Mouse (Mus musculus): Measurements from ENCODE around the gene Csnk2a1.
"Not testable (repeated sequence)": the region's sequence is repeated elsewhere in the genome, so short reads cannot be mapped to it uniquely, and the experiment has no call there.

Csnk2a1 gene

GRCm38 (mm10) chr2:152240580-152240979 is 13.9 kb downstream of the Csnk2a1 start:
- no peak for DNase-seq

- DNase-seq, result no peak
Observed at GRCm38 (mm10) chr2:152247213-152247612, 20.6 kb downstream of the Csnk2a1 start.

GRCm38 (mm10) chr2:152250511-152250910 is 23.9 kb downstream of the Csnk2a1 start:
- DNase-seq, result no peak

GRCm38 (mm10) chr2:152259739-152260138 is 33.1 kb downstream of the Csnk2a1 start:
- no peak for DNase-seq

GRCm38 (mm10) chr2:152273639-152274038 is 47.0 kb downstream of the Csnk2a1 start:
- no peak for DNase-seq

- peak; percentile 30 for DNase-seq
Observed at GRCm38 (mm10) chr2:152281407-152281806, 54.8 kb downstream of the Csnk2a1 start.

GRCm38 (mm10) chr2:152287560-152287959 is 60.9 kb downstream of the Csnk2a1 start:
- no peak for DNase-seq

GRCm38 (mm10) chr2:152288046-152288445 is 61.4 kb downstream of the Csnk2a1 start:
- no peak for DNase-seq

- DNase-seq, result not testable (repeated sequence)
Observed at GRCm38 (mm10) chr2:152289623-152290022, 63.0 kb downstream of the Csnk2a1 start.

GRCm38 (mm10) chr2:152292475-152292874 is 65.8 kb downstream of the Csnk2a1 start:
- no peak for DNase-seq

GRCm38 (mm10) chr2:152293179-152293726 is 66.6 kb downstream of the Csnk2a1 start:
- no peak for DNase-seq

- peak; percentile 95 for DNase-seq
Observed at GRCm38 (mm10) chr2:152293727-152294475, 67.3 kb downstream of the Csnk2a1 start, which contains the start of gene Tbc1d20. Gene Tbc1d20, plus strand, starts transcription at chr2:152293828.

- no peak for DNase-seq
Observed at GRCm38 (mm10) chr2:152294541-152294940, 67.9 kb downstream of the Csnk2a1 start.

GRCm38 (mm10) chr2:152302862-152303261 is 76.2 kb downstream of the Csnk2a1 start:
- no peak for DNase-seq

- DNase-seq, result no peak
Observed at GRCm38 (mm10) chr2:152303781-152304180, 77.1 kb downstream of the Csnk2a1 start.

- DNase-seq, result no peak
Observed at GRCm38 (mm10) chr2:152305480-152305879, 78.8 kb downstream of the Csnk2a1 start.

- no peak for DNase-seq
Observed at GRCm38 (mm10) chr2:152307186-152307585, 80.5 kb downstream of the Csnk2a1 start.

GRCm38 (mm10) chr2:152312996-152313395 is 86.4 kb downstream of the Csnk2a1 start:
- DNase-seq, result no peak

- DNase-seq, result no peak
Observed at GRCm38 (mm10) chr2:152313926-152314325, 87.3 kb downstream of the Csnk2a1 start.

GRCm38 (mm10) chr2:152317054-152317453 is 90.4 kb downstream of the Csnk2a1 start:
- DNase-seq, result no peak

GRCm38 (mm10) chr2:152321558-152321957 is 94.9 kb downstream of the Csnk2a1 start:
- DNase-seq, result no peak

GRCm38 (mm10) chr2:152322198-152322597 is 95.6 kb downstream of the Csnk2a1 start:
- DNase-seq, result no peak

GRCm38 (mm10) chr2:152323971-152324370 is 97.3 kb downstream of the Csnk2a1 start:
- no peak for DNase-seq

- no peak for DNase-seq
Observed at GRCm38 (mm10) chr2:152324842-152325241, 98.2 kb downstream of the Csnk2a1 start.

GRCm38 (mm10) chr2:152326157-152326556 is 99.5 kb downstream of the Csnk2a1 start:
- no peak for DNase-seq

Data from kidney, postnatal 10 days (tissue).